Mouse (Mus musculus): ENCODE results near the gene Agbl1. TPM values are rescaled to one million over a fixed set of nuclear protein-coding genes. Genes with fewer than 3 reads are reported as not detected.

Gene Agbl1
- total and polyA plus RNA-seq, 3 experiments, result not detected

- Histone ChIP-seq H3K4me2 (ENCODE audit: insufficient read depth, low read depth, poor library complexity, severe bottlenecking) (no peak overlapping the region), H3K27me3 (replicated peaks) (peaks cover 12% of the 10 kb centered on the region), H3K4me1 (ENCODE audit: control insufficient read depth in 1 of 2, insufficient read depth in 2 of 2) (no peaks in the 10 kb centered on the region), H3K9me3 (replicated peaks; ENCODE audit: low read length) (no peaks in the 10 kb centered on the region), H3K27ac (ENCODE audit: insufficient read depth, low read depth) (no peak overlapping the region), H3K4me3 (replicated peaks in 1 of 3; ENCODE audit: low read depth in 2 of 3, low read length in 2 of 3, poor library complexity in 1 of 3) (no peak overlapping the region), H3K79me2 (replicated peaks; ENCODE audit: control insufficient read depth, extremely low read depth, insufficient read depth, poor library complexity, severe bottlenecking) (no peaks in the 10 kb centered on the region), H3K36me3 (replicated peaks in 1 of 2; ENCODE audit: control insufficient read depth in 1 of 2, insufficient read depth in 1 of 2, low read length in 1 of 2) (no peaks in the 10 kb centered on the region), H3K9ac (ENCODE audit: insufficient read depth, low read depth) (no peak overlapping the region)
- TF ChIP-seq PAX5 (IDR thresholded peaks at IDR 0.05; ENCODE audit: low read length), result no peak
- no peak for TF ChIP-seq SIN3A (IDR thresholded peaks at IDR 0.05; ENCODE audit: low read length)
- no peak for TF ChIP-seq RCOR1 (conservative IDR thresholded peaks at IDR 0.05; ENCODE audit: low read depth, low read length)
- TF ChIP-seq ZC3H11A (IDR thresholded peaks at IDR 0.05; ENCODE audit: low read depth, low read length), result no peak
- TF ChIP-seq RAD21 (IDR thresholded peaks at IDR 0.05; ENCODE audit: low read depth, low read length), result no peak
- no peak for TF ChIP-seq ZMIZ1 (IDR thresholded peaks at IDR 0.05; ENCODE audit: low read depth, low read length)
- TF ChIP-seq MXI1 (IDR thresholded peaks at IDR 0.05; ENCODE audit: low read depth, low read length), result no peak
- TF ChIP-seq CHD1 (IDR thresholded peaks at IDR 0.05; ENCODE audit: low read depth, low read length), result no peak
- TF ChIP-seq JUN (IDR thresholded peaks at IDR 0.05; ENCODE audit: insufficient read depth, low read depth, low read length), result no peak
- TF ChIP-seq TBP (conservative IDR thresholded peaks at IDR 0.05; ENCODE audit: low read depth, low read length), result no peak
- TF ChIP-seq CTCF (conservative IDR thresholded peaks at IDR 0.05 in 1 of 2, IDR thresholded peaks at IDR 0.05 in 1 of 2; ENCODE audit: low read depth in 2 of 2, low read length in 2 of 2), result no peak
- TF ChIP-seq IRF4 (IDR thresholded peaks at IDR 0.05; ENCODE audit: low read depth, low read length), result no peak
- DNase-seq (ENCODE audit: extremely low read depth), result no peak
- dilution Hi-C loops (cut with MboI; ENCODE audit: extremely low pct_ligation_motif_present, extremely low pct_unique_long_range_greater_than_20kb, low sequenced_read_pairs) (no loop called here), in situ Hi-C loops (cut with MboI; ENCODE audit: low pct_ligation_motif_present, low pct_unique_long_range_greater_than_20kb, low sequenced_read_pairs) (no loop called here)
These were observed 692.0 kb downstream of the Agbl1 start for GRCm38 (mm10) chr7:76921671-76922070.

GRCm38 (mm10) chr7:76935219-76935618, 705.5 kb downstream of the Agbl1 start:
- dilution Hi-C loops (cut with MboI; ENCODE audit: extremely low pct_ligation_motif_present, extremely low pct_unique_long_range_greater_than_20kb, low sequenced_read_pairs) (no loop called here), in situ Hi-C loops (cut with MboI; ENCODE audit: low pct_ligation_motif_present, low pct_unique_long_range_greater_than_20kb, low sequenced_read_pairs) (loop anchor here (25.0 kb wide), 1 partner anchor 1023 kb away; no protein-coding TSS in a partner anchor)
- Histone ChIP-seq H3K79me2 (replicated peaks; ENCODE audit: control insufficient read depth, extremely low read depth, insufficient read depth, poor library complexity, severe bottlenecking) (no peaks in the 10 kb centered on the region), H3K27me3 (replicated peaks) (no peaks in the 10 kb centered on the region), H3K36me3 (replicated peaks in 1 of 2; ENCODE audit: control insufficient read depth in 1 of 2, insufficient read depth in 1 of 2, low read length in 1 of 2) (no peaks in the 10 kb centered on the region), H3K27ac (ENCODE audit: insufficient read depth, low read depth) (no peak overlapping the region), H3K4me1 (ENCODE audit: control insufficient read depth in 1 of 2, insufficient read depth in 2 of 2) (no peaks in the 10 kb centered on the region), H3K9me3 (replicated peaks; ENCODE audit: low read length) (no peaks in the 10 kb centered on the region), H3K9ac (ENCODE audit: insufficient read depth, low read depth) (no peak overlapping the region), H3K4me2 (ENCODE audit: insufficient read depth, low read depth, poor library complexity, severe bottlenecking) (no peak overlapping the region), H3K4me3 (replicated peaks in 1 of 3; ENCODE audit: low read depth in 2 of 3, low read length in 2 of 3, poor library complexity in 1 of 3) (no peak overlapping the region)
- no peak for TF ChIP-seq NELFE (IDR thresholded peaks at IDR 0.05; ENCODE audit: low read depth, low read length)
- TF ChIP-seq JUND (conservative IDR thresholded peaks at IDR 0.05; ENCODE audit: low read depth, low read length), result 0 out of 2 replicates have a peak, but pooled peaks have one; percentile 36
- no peak for TF ChIP-seq MAZ (IDR thresholded peaks at IDR 0.05; ENCODE audit: low read depth, low read length)
- TF ChIP-seq JUN (IDR thresholded peaks at IDR 0.05; ENCODE audit: insufficient read depth, low read depth, low read length), result peak; percentile 43; the same call in 1 of the 2 replicates
- TF ChIP-seq BHLHE40 (IDR thresholded peaks at IDR 0.05; ENCODE audit: low read depth, low read length), result peak; percentile 59
- peak; percentile 10; the same call in 1 of the 2 replicates for TF ChIP-seq IRF4 (IDR thresholded peaks at IDR 0.05; ENCODE audit: low read depth, low read length)
- no peak for TF ChIP-seq KAT2A (IDR thresholded peaks at IDR 0.05; ENCODE audit: insufficient replicate concordance, low read length)
- no peak for TF ChIP-seq CTCF (conservative IDR thresholded peaks at IDR 0.05 in 1 of 2, IDR thresholded peaks at IDR 0.05 in 1 of 2; ENCODE audit: low read depth in 2 of 2, low read length in 2 of 2)
- TF ChIP-seq POLR2AphosphoS2 (IDR thresholded peaks at IDR 0.05; ENCODE audit: low read depth, low read length), result no peak
- peak; percentile 81 for TF ChIP-seq EP300 (IDR thresholded peaks at IDR 0.05; ENCODE audit: low read length)
- no peak for TF ChIP-seq TBP (conservative IDR thresholded peaks at IDR 0.05; ENCODE audit: low read depth, low read length)
- peak; percentile 24 for DNase-seq (ENCODE audit: extremely low read depth)

Measured in CH12.LX (cell line).